Mouse (Mus musculus) thymus, adult 2 months (tissue): ENCODE data around the gene R3hcc1l.

ENCODE experiments used
- CTCF ChIP-seq: fragments of 200-500 bp; IDR thresholded peaks from 2 replicates; pipeline ENCODE4 v1.5.1; 2012; ENCODE audit warnings: mild to moderate bottlenecking, control low read depth, low read length, moderate library complexity, borderline replicate concordance; ENCODE audit not compliant: control insufficient read depth, poor library complexity, insufficient read depth; ENCODE audit errors: extremely low read depth
- POLR2A ChIP-seq: fragments of 200-500 bp; IDR thresholded peaks from 2 replicates; pipeline ENCODE4 v1.6.1; 2012; ENCODE audit warnings: mild to moderate bottlenecking, low read length, control low read depth, moderate library complexity; ENCODE audit not compliant: control insufficient read depth, poor library complexity, insufficient read depth; ENCODE audit errors: extremely low read depth

DNA sequence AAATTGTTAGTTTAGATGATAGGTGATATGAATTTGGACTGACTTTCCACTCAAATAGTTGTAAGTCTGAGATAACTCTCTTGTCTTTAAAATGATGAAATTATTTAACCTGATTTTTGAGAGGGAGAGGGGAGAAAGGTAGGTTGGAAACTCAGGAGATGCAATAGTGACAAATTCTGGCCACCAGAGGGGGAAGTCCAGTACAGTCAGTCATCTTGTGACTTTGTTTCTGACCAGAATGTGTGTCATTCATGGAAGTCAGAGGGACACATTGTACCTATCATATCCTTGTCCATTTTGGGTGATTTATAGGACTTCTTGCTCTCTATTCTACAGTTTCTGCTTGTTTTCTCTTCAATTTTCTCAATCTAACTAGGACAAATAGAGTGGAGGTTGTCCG is 19.0 kb downstream of the R3hcc1l start:
- no peak for TF ChIP-seq POLR2A
- no peak for TF ChIP-seq CTCF
